Mouse (Mus musculus): ENCODE measurements at regions not wholly inside any gene's neighbourhood (a gene's known extent, or its start where the extent isn't known, plus 50 kb on each side); places are given as distances from the start of the nearest gene placed in this dataset.

DNA sequence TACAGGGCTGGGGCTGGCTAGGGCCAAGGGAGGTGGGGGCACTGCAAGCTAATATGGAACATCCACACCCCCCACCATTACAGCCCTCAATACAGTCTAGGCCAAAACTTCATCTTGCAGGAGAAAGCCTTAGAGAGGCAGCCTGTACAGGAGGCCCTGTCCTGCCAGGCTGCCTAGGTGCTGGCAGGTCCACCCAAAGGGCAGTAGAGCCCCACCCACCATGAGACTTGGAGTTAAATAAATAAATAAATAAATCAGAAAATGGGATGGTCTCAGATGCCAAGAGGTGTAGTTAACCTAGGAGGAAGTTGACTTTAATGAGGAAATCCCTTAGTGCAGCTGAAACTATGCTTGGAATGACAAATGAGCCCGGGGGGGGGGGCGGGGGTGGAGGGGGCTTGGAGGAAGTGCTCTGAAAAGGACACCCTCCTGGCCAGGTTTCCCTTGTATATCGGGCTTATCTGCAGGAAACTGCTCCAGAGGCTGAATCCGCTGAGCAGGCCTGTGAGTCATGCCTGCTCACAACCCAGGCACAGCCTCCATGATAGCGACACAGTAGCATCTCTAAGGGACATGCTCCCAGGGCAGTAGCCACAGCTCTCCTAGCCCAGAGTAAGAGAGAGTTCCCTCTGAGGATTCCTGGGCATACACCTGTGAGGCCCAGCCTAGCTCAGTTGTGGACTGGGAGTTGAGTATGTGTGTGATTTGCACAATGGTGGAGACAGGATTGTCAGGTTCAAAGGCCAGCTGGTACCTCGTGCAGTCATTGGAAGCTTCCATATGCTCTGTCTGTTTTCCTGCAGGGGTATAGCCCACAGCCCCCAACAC is 85.7 kb upstream of the Ccnd1 start:
- TF ChIP-seq CTCF (IDR thresholded peaks at IDR 0.05; ENCODE audit: low read depth) (no peak), EP300 (IDR thresholded peaks at IDR 0.05; ENCODE audit: low read depth) (no peak)

Data from liver, embryonic 14.5 days (tissue).